Mouse (Mus musculus) gonadal fat pad, adult 2 months (tissue): ENCODE data around the gene 9430097D07Rik. TPM values are rescaled to one million over a fixed set of nuclear protein-coding genes. Genes with fewer than 3 reads are reported as not detected.

Experiments
- DNase-seq: peaks from one replicate; pipeline ENCODE4 v3.0.0-alpha.2; 2012; ENCODE audit warnings: low read depth
- polyA plus RNA-seq: library from polyadenylated mRNA; depleted of rRNA; stranded (reverse); fragments of >200 nt; gene quantifications from 2 replicates; pipeline ENCODE4 v1.2.3, GENCODE M21; 2012; rRNA removed

The 9430097D07Rik gene
- polyA plus RNA-seq, result not detected in 2 replicates

GRCm38 (mm10) chr2:32575586-32576160 is at the start of gene 9430097D07Rik:
9430097D07Rik (minus strand) TSS chr2:32575684.
- no peak for DNase-seq

- no peak for DNase-seq
These were observed 48.7 kb upstream of the 9430097D07Rik start for GRCm38 (mm10) chr2:32624111-32624748.

GRCm38 (mm10) chr2:32621517-32621859 is 46.0 kb upstream of the 9430097D07Rik start, which contains the start of gene Ak1:
Ak1 (plus strand) TSS chr2:32621758.
- no peak for DNase-seq

GRCm38 (mm10) chr2:32620682-32621516 is 45.4 kb upstream of the 9430097D07Rik start:
- DNase-seq, result no peak

- no peak for DNase-seq
These were observed 42.6 kb upstream of the 9430097D07Rik start for GRCm38 (mm10) chr2:32618051-32618450.

- no peak for DNase-seq
These were observed 42.1 kb upstream of the 9430097D07Rik start for GRCm38 (mm10) chr2:32617601-32618000.

- no peak for DNase-seq
These were observed 41.6 kb upstream of the 9430097D07Rik start for GRCm38 (mm10) chr2:32617109-32617508.

- DNase-seq, result no peak
These were observed 36.8 kb upstream of the 9430097D07Rik start for GRCm38 (mm10) chr2:32612274-32612673.

GRCm38 (mm10) chr2:32610610-32611229 is 35.2 kb upstream of the 9430097D07Rik start:
- DNase-seq, result no peak

GRCm38 (mm10) chr2:32608778-32609435 is 33.4 kb upstream of the 9430097D07Rik start:
- no peak for DNase-seq

- no peak for DNase-seq
These were observed 32.8 kb upstream of the 9430097D07Rik start for GRCm38 (mm10) chr2:32608141-32608777.

- no peak for DNase-seq
These were observed 31.9 kb upstream of the 9430097D07Rik start for GRCm38 (mm10) chr2:32607262-32607947.

GRCm38 (mm10) chr2:32606161-32607142 is 31.0 kb upstream of the 9430097D07Rik start:
- DNase-seq, result no peak

- DNase-seq, result no peak
These were observed 29.1 kb upstream of the 9430097D07Rik start for GRCm38 (mm10) chr2:32604631-32605030.

GRCm38 (mm10) chr2:32602600-32603054 is 27.1 kb upstream of the 9430097D07Rik start:
- DNase-seq, result no peak

- DNase-seq, result no peak
These were observed 26.1 kb upstream of the 9430097D07Rik start for GRCm38 (mm10) chr2:32601417-32602065.

- DNase-seq, result no peak
These were observed 23.9 kb upstream of the 9430097D07Rik start, which contains the start of gene St6galnac6 for GRCm38 (mm10) chr2:32599409-32599808. St6galnac6 (plus strand) TSS chr2:32599709.

GRCm38 (mm10) chr2:32598506-32598905 is 23.0 kb upstream of the 9430097D07Rik start:
- DNase-seq, result no peak

- DNase-seq, result no peak
These were observed 22.2 kb upstream of the 9430097D07Rik start for GRCm38 (mm10) chr2:32597699-32598098.
